Comparison of ENCODE assay signal across 17 mouse cellular contexts in genomic region chr10:30030621-30031020, GRCm38 (mm10).
DNase-seq lines count a peak whose midpoint lies in the region.
"Had no signal": no experiment of that assay in that cellular context is flagged by ENCODE, and none has a peak within 500 bp of the region (broad histone marks: within the 10 kb centered on the region; RNA-seq: fewer than 3 reads in every experiment).

No protein-coding gene starts in this region.

- DNase-seq in frontal cortex, adult 2 months (ENCODE audit: extremely low spot score in 1 of 2, low spot score in 1 of 2) = peak; percentile 5 to 41
- no peak for DNase-seq in frontal cortex, postnatal 10 days (ENCODE audit: low spot score in 2 of 2)
- DNase-seq in 3T3-L1 (ENCODE audit: low read depth, low spot score) (peak; percentile 84), adipocyte (ENCODE audit: low spot score) (peak; percentile 7)
- DNase-seq in layer of hippocampus, adult 9-11 months = peak; percentile 77
- no peak for DNase-seq in urinary bladder, adult 2 months (ENCODE audit: low spot score)
- no peak for DNase-seq in urinary bladder, postnatal 25 days (ENCODE audit: low spot score)
- DNase-seq: adrenal gland, adult 8-10 months; cerebellum, adult 11 months; cerebellum, postnatal 25 days; embryo, embryonic 11 days; gastrocnemius, adult 2 months; heart, postnatal 10 days; kidney, adult 11 months; lung, adult 2 months; lung, postnatal 36 days; thymus, postnatal 4 days had no signal

Comparison
In these comparisons a context has a peak if more than half of its experiments do, and no peak if none do; other contexts are left out.
1. DNase-seq: peak in frontal cortex, adult 2 months (2 of 2), 3T3-L1 (single experiment), adipocyte (single experiment) and layer of hippocampus, adult 9-11 months (single experiment); none in frontal cortex, postnatal 10 days (0 of 2), urinary bladder, adult 2 months (single experiment) and urinary bladder, postnatal 25 days (single experiment).